Mouse (Mus musculus): Measurements from ENCODE around the gene Irf3. TPM values are rescaled to one million over a fixed set of nuclear protein-coding genes. Genes with fewer than 3 reads are reported as not detected.

Irf3 gene
- polyA plus RNA-seq, 1 experiment from 2014 or later: 109 TPM

- ATAC-seq (ENCODE audit: low FRiP score, low TSS enrichment): no peak
- Histone ChIP-seq H3K36me3 (ENCODE audit: insufficient read depth, low read length) (peaks cover 41% of the 10 kb centered on the region), H3K4me2 (replicated peaks; ENCODE audit: low read depth, low read length) (peak overlapping the region; percentile 98), H3K9me3 (ENCODE audit: low read length) (no peaks in the 10 kb centered on the region), H3K27ac (ENCODE audit: low read length) (peak overlapping the region; percentile 100), H3K9ac (replicated peaks; ENCODE audit: low read length) (peak overlapping the region; percentile 95), H3K27me3 (ENCODE audit: insufficient read depth, low read length) (no peaks in the 10 kb centered on the region), H3K4me1 (ENCODE audit: insufficient read depth, low read length) (peaks cover 17% of the 10 kb centered on the region), H3K4me3 (ENCODE audit: low read length) (peak overlapping the region; percentile 86)
- WGBS: 1% methylated on average over 13 of the region's 13 CpGs
Observed at GRCm38 (mm10) chr7:45051601-45051974, 54.1 kb downstream of the Irf3 start.

Small RNA genes lying within 50 kb of the gene (microRNA-seq; reads per million reads assigned to microRNA genes)
- not detected for gene Mir7054

Other genes starting within 250 kb of the Irf3 start
- 54.5 and 54.9 TPM in 2 replicates for gene Vrk3, start 249.2 kb upstream of the Irf3 start, polyA plus RNA-seq (2015; fragmentation: Nextera tagmentation; extraction: Ambion mirVana)
- gene Zfp473, start 246.6 kb upstream of the Irf3 start, polyA plus RNA-seq (2015; fragmentation: Nextera tagmentation; extraction: Ambion mirVana): 2.1 and 2.6 TPM in 2 replicates
- 99.9 and 105 TPM in 2 replicates for gene Nup62, start 181.6 kb upstream of the Irf3 start, polyA plus RNA-seq (2015; fragmentation: Nextera tagmentation; extraction: Ambion mirVana)
- 1.1 and 1.5 TPM in 2 replicates for gene Il4i1, start 181.3 kb upstream of the Irf3 start, polyA plus RNA-seq (2015; fragmentation: Nextera tagmentation; extraction: Ambion mirVana)
- gene Atf5, start 181.0 kb upstream of the Irf3 start, polyA plus RNA-seq (2015; fragmentation: Nextera tagmentation; extraction: Ambion mirVana): 3.5 and 4.3 TPM in 2 replicates
- 117 and 126 TPM in 2 replicates for gene Akt1s1, start 148.7 kb upstream of the Irf3 start, polyA plus RNA-seq (2015; fragmentation: Nextera tagmentation; extraction: Ambion mirVana)
- gene Tbc1d17, start 148.6 kb upstream of the Irf3 start, polyA plus RNA-seq (2015; fragmentation: Nextera tagmentation; extraction: Ambion mirVana): 93.9 and 94.9 TPM in 2 replicates
- 38.7 and 40.4 TPM in 2 replicates for gene Pnkp, start 140.5 kb upstream of the Irf3 start, polyA plus RNA-seq (2015; fragmentation: Nextera tagmentation; extraction: Ambion mirVana)
- 371 and 404 TPM in 2 replicates for gene Ptov1, start 127.9 kb upstream of the Irf3 start, polyA plus RNA-seq (2015; fragmentation: Nextera tagmentation; extraction: Ambion mirVana)
- 136 and 149 TPM in 2 replicates for gene Med25, start 104.9 kb upstream of the Irf3 start, polyA plus RNA-seq (2015; fragmentation: Nextera tagmentation; extraction: Ambion mirVana)
- 27.7 and 28.4 TPM in 2 replicates for gene Fuz, start 101.6 kb upstream of the Irf3 start, polyA plus RNA-seq (2015; fragmentation: Nextera tagmentation; extraction: Ambion mirVana)
- gene Ap2a1, start 68.2 kb upstream of the Irf3 start, polyA plus RNA-seq (2015; fragmentation: Nextera tagmentation; extraction: Ambion mirVana): 72.9 and 75.3 TPM in 2 replicates
- 0.10 and 0.24 TPM in 2 replicates for gene Tsks, start 54.4 kb upstream of the Irf3 start, polyA plus RNA-seq (2015; fragmentation: Nextera tagmentation; extraction: Ambion mirVana)
- gene Cpt1c, start 22.8 kb upstream of the Irf3 start, polyA plus RNA-seq (2015; fragmentation: Nextera tagmentation; extraction: Ambion mirVana): 22.4 and 23.8 TPM in 2 replicates
- gene Prmt1, start 11.1 kb upstream of the Irf3 start, polyA plus RNA-seq (2015; fragmentation: Nextera tagmentation; extraction: Ambion mirVana): 681 and 701 TPM in 2 replicates
- gene Bcl2l12, start 1.1 kb downstream of the Irf3 start, polyA plus RNA-seq (2015; fragmentation: Nextera tagmentation; extraction: Ambion mirVana): 56.1 and 61.9 TPM in 2 replicates
- gene Scaf1, start 18.7 kb downstream of the Irf3 start, polyA plus RNA-seq (2015; fragmentation: Nextera tagmentation; extraction: Ambion mirVana): 30.6 and 36.4 TPM in 2 replicates
- gene Rras, start 20.3 kb downstream of the Irf3 start, polyA plus RNA-seq (2015; fragmentation: Nextera tagmentation; extraction: Ambion mirVana): 42.9 and 44.1 TPM in 2 replicates
- 12.9 and 13.8 TPM in 2 replicates for gene Prr12, start 55.2 kb downstream of the Irf3 start, polyA plus RNA-seq (2015; fragmentation: Nextera tagmentation; extraction: Ambion mirVana)
- gene Nosip, start 64.8 kb downstream of the Irf3 start, polyA plus RNA-seq (2015; fragmentation: Nextera tagmentation; extraction: Ambion mirVana): 85.2 and 86.3 TPM in 2 replicates
- 42.4 and 44.9 TPM in 2 replicates for gene Prrg2, start 65.0 kb downstream of the Irf3 start, polyA plus RNA-seq (2015; fragmentation: Nextera tagmentation; extraction: Ambion mirVana)
- 352 and 369 TPM in 2 replicates for gene Rcn3, start 94.6 kb downstream of the Irf3 start, polyA plus RNA-seq (2015; fragmentation: Nextera tagmentation; extraction: Ambion mirVana)
- 93.7 and 114 TPM in 2 replicates for gene Fcgrt, start 106.2 kb downstream of the Irf3 start, polyA plus RNA-seq (2015; fragmentation: Nextera tagmentation; extraction: Ambion mirVana)
- gene Rps11, start 126.8 kb downstream of the Irf3 start, polyA plus RNA-seq (2015; fragmentation: Nextera tagmentation; extraction: Ambion mirVana): 1,363 and 1,408 TPM in 2 replicates
- gene Rpl13a, start 131.1 kb downstream of the Irf3 start, polyA plus RNA-seq (2015; fragmentation: Nextera tagmentation; extraction: Ambion mirVana): 1,083 and 1,117 TPM in 2 replicates
- gene Gm45713, start 138.6 kb downstream of the Irf3 start, polyA plus RNA-seq (2015; fragmentation: Nextera tagmentation; extraction: Ambion mirVana): 0.18 TPM in 1 of 2 replicates, not detected in the other
- 0.95 and 1.9 TPM in 2 replicates for gene Flt3l, start 138.8 kb downstream of the Irf3 start, polyA plus RNA-seq (2015; fragmentation: Nextera tagmentation; extraction: Ambion mirVana)
- gene Pih1d1, start 156.7 kb downstream of the Irf3 start, polyA plus RNA-seq (2015; fragmentation: Nextera tagmentation; extraction: Ambion mirVana): 109 and 112 TPM in 2 replicates
- 81.2 and 88.6 TPM in 2 replicates for gene Aldh16a1, start 156.9 kb downstream of the Irf3 start, polyA plus RNA-seq (2015; fragmentation: Nextera tagmentation; extraction: Ambion mirVana)
- 0.19 and 0.42 TPM in 2 replicates for gene Slc17a7, start 166.3 kb downstream of the Irf3 start, polyA plus RNA-seq (2015; fragmentation: Nextera tagmentation; extraction: Ambion mirVana)
- gene Gfy, start 181.9 kb downstream of the Irf3 start, polyA plus RNA-seq (2015; fragmentation: Nextera tagmentation; extraction: Ambion mirVana): not detected in 2 replicates
- gene Pth2, start 183.3 kb downstream of the Irf3 start, polyA plus RNA-seq (2015; fragmentation: Nextera tagmentation; extraction: Ambion mirVana): not detected in 2 replicates
- 0.85 and 0.86 TPM in 2 replicates for gene Ccdc155, start 207.2 kb downstream of the Irf3 start, polyA plus RNA-seq (2015; fragmentation: Nextera tagmentation; extraction: Ambion mirVana)
- 0.78 TPM in 1 of 2 replicates, not detected in the other for gene Dkkl1, start 214.5 kb downstream of the Irf3 start, polyA plus RNA-seq (2015; fragmentation: Nextera tagmentation; extraction: Ambion mirVana)
- 195 and 203 TPM in 2 replicates for gene Tead2, start 218.1 kb downstream of the Irf3 start, polyA plus RNA-seq (2015; fragmentation: Nextera tagmentation; extraction: Ambion mirVana)
- gene Cd37, start 241.5 kb downstream of the Irf3 start, polyA plus RNA-seq (2015; fragmentation: Nextera tagmentation; extraction: Ambion mirVana): 1.0 and 1.1 TPM in 2 replicates
- gene Slc6a16, start 243.4 kb downstream of the Irf3 start, polyA plus RNA-seq (2015; fragmentation: Nextera tagmentation; extraction: Ambion mirVana): 0.28 and 0.30 TPM in 2 replicates

All from kidney, embryonic 16.5 days (tissue).